Mouse (Mus musculus) embryonic facial prominence, embryonic 14.5 days (tissue): ENCODE data around the gene Cnr2. TPM values are rescaled to one million over a fixed set of nuclear protein-coding genes. Genes with fewer than 3 reads are reported as not detected.

ENCODE experiments used
- ATAC-seq: fragments of 200-750 bp; cut with Nextera tagmentation; 2 replicates; pipeline ENCODE4 v1.8.0; 2017; ENCODE audit warnings: low read depth, moderate number of reproducible peaks, moderate TSS enrichment
- DNase-seq: peaks from one replicate; pipeline ENCODE4 v3.0.0-alpha.2; 2015; ENCODE audit warnings: low spot score
- H3K27ac ChIP-seq: fragments of 300-500 bp; sonication (generic); replicated peaks from 2 replicates; pipeline ENCODE4 v1.5.1; 2014; ENCODE audit warnings: low read depth, mild to moderate bottlenecking, low read length, moderate library complexity
- H3K27me3 ChIP-seq: fragments of 300-500 bp; sonication (generic); replicated peaks from 2 replicates; pipeline ENCODE4 v1.6.1; 2014; ENCODE audit warnings: low read length; ENCODE audit not compliant: control insufficient read depth, insufficient read depth
- H3K36me3 ChIP-seq: fragments of 300-500 bp; sonication (generic); 2 replicates; pipeline ENCODE4 v1.6.1; 2014; ENCODE audit warnings: low read length, mixed read lengths; ENCODE audit not compliant: control insufficient read depth, insufficient read depth
- H3K4me1 ChIP-seq: fragments of 300-500 bp; sonication (generic); 2 replicates; pipeline ENCODE4 v1.6.1; 2014; ENCODE audit warnings: antibody characterized with exemption, low read length; ENCODE audit not compliant: control insufficient read depth, insufficient read depth
- H3K4me2 ChIP-seq: fragments of 300-500 bp; sonication (generic); 2 replicates; pipeline ENCODE4 v1.6.1; 2014; ENCODE audit warnings: low read depth, mild to moderate bottlenecking, low read length, moderate library complexity, mixed read lengths
- H3K4me3 ChIP-seq: fragments of 300-500 bp; sonication (generic); 2 replicates; pipeline ENCODE4 v1.5.1; 2014; ENCODE audit warnings: low read depth, mild to moderate bottlenecking, low read length
- H3K9ac ChIP-seq: fragments of 300-500 bp; sonication (generic); 2 replicates; pipeline ENCODE4 v1.6.1; 2014; ENCODE audit warnings: low read depth, mild to moderate bottlenecking, low read length, moderate library complexity, mixed read lengths
- H3K9me3 ChIP-seq: fragments of 300-500 bp; sonication (generic); 2 replicates; pipeline ENCODE4 v1.6.1; 2016; ENCODE audit warnings: low read length; ENCODE audit not compliant: control insufficient read depth
- WGBS: fragments of 180-500 bp; shearing (Covaris S2); extraction: QIAGEN DNeasy Blood & Tissue Kit; methylation state at CpG from one replicate; pipeline ENCODE4 v1.1.7; 2014; 5-methylcytosine and 5-hydroxymethylcytosine counted together
- polyA plus RNA-seq: library from polyadenylated mRNA; unstranded; fragments of >200 nt; fragmentation: Nextera tagmentation; extraction: Ambion mirVana; gene quantifications from 2 replicates; pipeline ENCODE4 v1.2.1, GENCODE M21; 2014

The Cnr2 gene
- polyA plus RNA-seq, result 0.69 and 1.1 TPM in 2 replicates

DNA sequence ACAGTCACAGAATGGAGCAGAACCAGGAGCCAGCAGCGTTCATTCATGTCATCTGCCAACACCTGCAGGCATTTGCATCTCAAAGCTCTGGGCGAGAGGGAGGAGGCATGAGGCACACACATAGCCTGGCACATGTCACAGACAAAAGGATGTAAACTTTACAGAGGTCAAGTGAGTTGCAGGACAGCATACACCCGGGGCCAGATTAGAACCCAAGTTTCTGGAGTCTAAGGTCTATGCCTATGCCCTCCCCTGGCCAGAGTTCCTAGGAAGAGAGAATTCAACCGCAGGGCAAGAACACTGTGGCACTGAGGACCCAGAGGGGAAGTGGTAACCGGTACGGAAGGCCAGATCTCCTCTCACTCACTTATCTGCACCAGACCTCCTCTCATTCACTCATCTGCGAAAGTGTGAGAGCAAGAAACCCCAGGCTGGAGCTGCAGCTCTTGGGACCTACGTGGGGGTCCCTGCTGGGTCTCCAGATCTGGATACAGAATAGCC is at the start of gene Cnr2:
Cnr2 (plus strand) TSS at position 324 of the 501 bp plus-strand sequence.
- ATAC-seq (no peak), DNase-seq (no peak)
- H3K36me3 ChIP-seq, result no peaks in the 10 kb centered on the region
- H3K9me3 ChIP-seq, result no peaks in the 10 kb centered on the region
- no peaks in the 10 kb centered on the region for H3K27me3 ChIP-seq
- no peak within 1 kb of the TSS for H3K4me3 ChIP-seq
- no peak within 1 kb of the TSS for H3K4me2 ChIP-seq
- no peaks in the 10 kb centered on the region for H3K4me1 ChIP-seq
- H3K27ac ChIP-seq, result no peak within 1 kb of the TSS
- WGBS, result 59% methylated on average over 8 of the region's 8 CpGs
- no peak within 1 kb of the TSS for H3K9ac ChIP-seq

DNA sequence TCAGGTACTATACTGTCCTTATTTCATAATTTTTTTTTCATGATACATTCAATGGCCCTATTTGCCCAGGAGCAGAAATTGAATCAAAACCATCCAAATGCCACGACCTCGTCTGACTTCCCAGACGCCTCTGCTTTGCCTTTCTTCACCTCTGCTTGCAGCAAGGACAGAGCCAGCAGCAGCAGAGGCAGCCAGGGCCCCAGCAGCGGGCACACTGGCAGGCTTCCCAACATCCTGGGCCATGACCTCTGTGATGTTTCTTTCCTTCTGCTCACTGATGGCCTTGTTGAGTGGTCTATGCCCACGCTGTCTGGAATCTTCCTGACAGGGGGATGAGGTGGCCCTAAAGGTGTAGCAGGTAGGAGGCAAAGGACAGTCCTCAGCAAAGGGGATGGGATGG is 47.6 kb upstream of the Cnr2 start:
- 55% methylated on average over 5 of the region's 5 CpGs for WGBS
- no peak for DNase-seq
- H3K9me3 ChIP-seq, result no peaks in the 10 kb centered on the region

DNA sequence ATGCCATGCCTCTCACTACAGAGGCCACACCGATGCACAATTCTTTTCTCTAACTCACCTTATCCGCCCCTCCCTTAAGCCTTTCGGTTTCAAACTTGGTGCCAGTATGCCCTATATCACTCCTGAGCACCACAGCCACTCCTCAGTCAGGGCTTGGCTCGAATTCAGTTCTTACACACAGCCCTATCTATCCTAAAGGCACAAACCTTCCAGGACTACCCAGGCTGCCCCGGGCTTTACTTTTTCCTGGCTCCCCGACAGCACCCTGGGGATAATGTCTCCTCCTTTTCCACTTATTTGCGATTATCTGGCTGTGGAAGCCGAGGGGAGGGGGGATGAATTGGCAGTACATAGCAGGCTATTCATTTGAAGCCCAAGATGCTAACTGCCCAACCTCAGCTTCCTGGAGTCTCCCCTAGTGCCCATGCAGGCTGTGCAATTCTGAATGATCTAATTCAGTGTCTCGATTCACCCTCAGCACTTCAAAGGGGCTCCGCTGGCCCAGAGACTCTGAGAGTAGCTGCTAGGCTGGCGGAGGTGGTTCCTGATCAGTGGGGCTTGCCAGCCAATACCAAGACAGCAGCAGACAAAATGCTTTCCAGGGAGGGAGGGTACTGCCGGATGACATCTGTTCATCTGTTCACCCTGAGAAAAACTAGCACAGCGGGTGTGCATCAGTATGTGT is 44.6 kb upstream of the Cnr2 start:
- ATAC-seq (peak; percentile 30; the same call in 1 of the 2 replicates), DNase-seq (peak; percentile 81)
- H3K4me3 ChIP-seq, result no peak overlapping the region
- H3K4me1 ChIP-seq, result peaks cover 10% of the 10 kb centered on the region
- no peaks in the 10 kb centered on the region for H3K27me3 ChIP-seq
- H3K27ac ChIP-seq, result peak overlapping the region; percentile 34; the same call in 1 of the 2 replicates
- no peak overlapping the region for H3K9ac ChIP-seq
- peak overlapping the region; percentile 13 for H3K4me2 ChIP-seq
- H3K36me3 ChIP-seq, result no peaks in the 10 kb centered on the region
- no peaks in the 10 kb centered on the region for H3K9me3 ChIP-seq
- 26% methylated on average over 13 of the region's 13 CpGs for WGBS

More for the DNA sequence above, 47.6 kb upstream of the Cnr2 start:
- Histone ChIP-seq H3K4me3 (no peak overlapping the region), H3K4me1 (0 out of 2 replicates have a peak, but pooled peaks cover 3% of the 10 kb centered on the region), H3K27me3 (no peaks in the 10 kb centered on the region), H3K36me3 (no peaks in the 10 kb centered on the region), H3K4me2 (no peak overlapping the region), H3K9ac (no peak overlapping the region), H3K27ac (no peak overlapping the region)
- ATAC-seq, result no peak

DNA sequence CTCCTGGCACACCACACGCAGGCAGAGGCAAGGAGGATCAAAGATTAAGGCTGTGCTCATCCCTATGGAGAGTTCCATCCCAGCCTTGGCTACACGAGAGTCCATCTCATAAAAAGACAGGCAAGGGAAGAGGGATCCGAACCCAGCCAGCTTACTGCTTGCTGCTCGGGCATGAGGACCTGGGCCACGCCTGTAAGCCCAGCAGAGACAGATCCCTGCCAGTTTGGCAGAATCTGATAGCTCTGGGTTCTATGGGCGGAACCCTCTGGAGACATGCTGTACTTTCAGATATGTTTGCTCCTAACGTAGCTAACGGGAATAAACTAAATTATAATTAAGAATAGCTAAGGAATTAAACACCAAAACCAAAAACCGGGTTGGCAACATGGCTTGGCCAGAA is 43.3 kb upstream of the Cnr2 start:
- Histone ChIP-seq H3K9me3 (no peaks in the 10 kb centered on the region), H3K4me2 (no peak overlapping the region)

DNA sequence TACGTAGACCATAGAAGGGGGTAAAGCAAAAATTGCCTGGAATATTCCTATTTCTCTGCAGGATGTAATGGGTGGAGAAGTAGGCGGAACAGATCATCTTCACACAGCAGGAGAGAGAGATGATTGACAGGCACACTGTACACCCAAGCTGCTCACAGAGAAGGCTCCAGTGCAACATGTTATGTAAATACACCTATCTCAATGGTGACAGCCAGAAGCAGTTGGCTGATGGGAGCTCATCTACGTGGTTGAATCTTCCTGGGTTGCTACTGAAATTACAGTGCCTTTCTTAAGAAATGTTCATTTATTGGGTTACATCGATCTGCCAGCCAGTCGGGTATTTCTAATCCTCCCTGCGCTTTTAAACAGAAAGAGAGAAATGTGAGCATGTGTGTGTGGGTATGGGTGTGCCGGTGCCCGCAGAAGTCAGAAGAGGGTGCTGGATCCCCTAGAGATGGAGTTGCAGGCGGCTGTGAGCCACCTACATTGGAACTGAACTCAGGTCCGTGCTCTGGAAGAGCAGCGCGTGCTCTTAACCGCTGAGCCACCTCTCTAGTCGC is 41.1 kb upstream of the Cnr2 start:
- DNase-seq, result no peak
- Histone ChIP-seq H3K9ac (no peak overlapping the region), H3K36me3 (no peaks in the 10 kb centered on the region), H3K4me1 (peaks cover 21% of the 10 kb centered on the region), H3K27ac (peak overlapping the region; percentile 97), H3K27me3 (no peaks in the 10 kb centered on the region), H3K4me3 (no peak overlapping the region), H3K9me3 (no peaks in the 10 kb centered on the region), H3K4me2 (peak overlapping the region; percentile 96)
- WGBS, result 88% methylated on average over 14 of the region's 14 CpGs
- no peak for ATAC-seq

More for the DNA sequence above, 43.3 kb upstream of the Cnr2 start:
- Histone ChIP-seq H3K27ac (no peak overlapping the region), H3K4me3 (no peak overlapping the region), H3K4me1 (peaks cover 10% of the 10 kb centered on the region), H3K27me3 (no peaks in the 10 kb centered on the region), H3K36me3 (no peaks in the 10 kb centered on the region), H3K9ac (no peak overlapping the region)
- no peak for ATAC-seq
- WGBS, result 77% methylated on average over 9 of the region's 9 CpGs
- DNase-seq, result no peak

DNA sequence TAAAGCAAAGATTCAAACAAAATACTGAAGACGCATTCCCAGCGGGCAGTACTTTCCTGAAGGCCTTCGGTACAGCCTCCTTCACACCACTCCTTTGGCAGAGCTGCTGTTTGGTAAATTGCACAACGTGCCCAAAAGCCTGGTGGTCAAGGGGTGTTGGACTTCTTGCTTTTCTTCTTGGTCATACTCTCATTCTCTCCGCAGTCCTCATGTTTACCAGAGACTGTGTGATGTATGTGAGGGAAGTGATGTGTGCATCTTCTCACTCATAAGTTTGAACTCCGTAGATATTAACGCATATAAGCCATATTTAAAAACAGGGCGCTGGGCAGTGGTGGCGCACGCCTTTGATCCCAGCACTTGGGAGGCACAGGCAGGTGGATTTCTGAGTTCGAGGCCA is 40.6 kb upstream of the Cnr2 start:
- H3K27me3 ChIP-seq, result no peaks in the 10 kb centered on the region
- H3K9me3 ChIP-seq, result no peaks in the 10 kb centered on the region
- peak overlapping the region; percentile 92; the same call in 1 of the 2 replicates for H3K4me3 ChIP-seq
- H3K27ac ChIP-seq, result peak overlapping the region; percentile 97
- 71% methylated on average over 11 of the region's 11 CpGs for WGBS
- H3K36me3 ChIP-seq, result peaks cover 2% of the 10 kb centered on the region; the same call in 1 of the 2 replicates
- peak overlapping the region; percentile 98 for H3K9ac ChIP-seq
- DNase-seq, result no peak
- ATAC-seq, result no peak
- H3K4me1 ChIP-seq, result peaks cover 26% of the 10 kb centered on the region
- peak overlapping the region; percentile 96 for H3K4me2 ChIP-seq

DNA sequence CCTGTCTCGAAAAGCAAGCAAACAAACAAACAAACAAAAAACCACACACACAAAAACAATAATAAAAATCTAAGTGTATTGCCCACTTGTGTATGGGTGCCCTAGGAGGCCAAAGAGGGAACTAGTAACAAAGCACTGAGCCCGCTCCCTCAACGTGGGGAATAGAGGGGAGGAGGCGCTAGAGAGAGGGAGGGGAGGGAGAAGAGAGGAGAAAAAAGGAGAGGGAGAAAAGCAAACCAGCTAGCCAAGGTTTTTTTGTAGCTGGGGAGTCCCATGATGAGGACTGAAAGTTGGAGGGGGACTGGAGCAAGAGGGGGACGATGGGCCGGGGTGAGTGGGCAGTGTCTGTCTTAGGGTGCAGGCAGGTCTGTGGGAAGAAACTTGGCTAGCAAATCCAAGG is 40.1 kb upstream of the Cnr2 start:
- Histone ChIP-seq H3K36me3 (peaks cover 6% of the 10 kb centered on the region; the same call in 1 of the 2 replicates), H3K9me3 (no peaks in the 10 kb centered on the region), H3K4me2 (peak overlapping the region; percentile 96), H3K27ac (peak overlapping the region; percentile 97), H3K4me1 (peaks cover 29% of the 10 kb centered on the region), H3K9ac (peak overlapping the region; percentile 98), H3K27me3 (no peaks in the 10 kb centered on the region), H3K4me3 (peak overlapping the region; percentile 92)
- ATAC-seq, result peak; percentile 6; the same call in 1 of the 2 replicates
- WGBS, result 5% methylated on average over 6 of the region's 6 CpGs
- DNase-seq, result peak; percentile 78

DNA sequence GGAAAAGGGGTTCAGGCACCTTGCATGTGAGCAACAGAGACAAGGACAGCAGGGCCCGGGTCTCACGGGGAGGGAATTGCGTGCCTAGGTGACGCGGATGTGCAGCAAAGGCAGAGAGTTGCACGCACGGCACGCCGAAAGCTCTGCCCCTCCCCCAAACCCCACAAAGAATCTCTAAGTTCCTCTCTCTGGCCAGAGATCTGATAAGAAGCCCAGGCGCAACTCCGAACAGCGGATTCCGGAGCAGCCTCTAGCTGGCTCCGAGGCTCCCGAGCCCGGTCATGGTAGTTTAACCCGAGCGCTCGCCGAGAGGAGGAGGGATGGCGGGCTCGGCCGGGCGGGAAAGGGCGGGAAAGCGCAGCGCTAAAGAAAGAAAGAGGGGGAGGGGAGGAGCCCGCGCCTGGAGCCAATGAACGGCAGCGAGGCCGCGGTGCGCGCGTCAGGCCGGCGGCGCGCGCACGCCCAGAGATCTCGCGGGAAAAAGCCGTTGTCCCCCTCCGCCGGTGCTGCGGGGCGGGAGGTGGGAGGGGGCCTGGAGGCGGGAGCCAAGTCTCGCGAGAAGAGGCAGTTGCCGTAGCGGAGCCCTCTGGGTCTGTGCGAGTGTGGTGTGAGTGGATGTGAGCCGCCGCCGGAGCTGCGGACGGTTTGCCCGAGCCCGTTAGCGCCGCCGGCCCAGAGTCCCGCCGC is 39.5 kb upstream of the Cnr2 start, which contains the start of gene Srsf10:
Srsf10 (plus strand) TSS at position 212 of the 687 bp plus-strand sequence.
- Histone ChIP-seq H3K9me3 (no peaks in the 10 kb centered on the region), H3K4me2 (peak within 1 kb of the TSS; percentile 96), H3K4me3 (peak within 1 kb of the TSS; percentile 92), H3K27ac (peak within 1 kb of the TSS; percentile 97), H3K27me3 (no peaks in the 10 kb centered on the region), H3K4me1 (peaks cover 32% of the 10 kb centered on the region), H3K36me3 (peaks cover 8% of the 10 kb centered on the region; the same call in 1 of the 2 replicates), H3K9ac (peak within 1 kb of the TSS; percentile 98)
- ATAC-seq (peak; percentile 95), DNase-seq (peak; percentile 99)
- under 1% methylated on average over 33 of the region's 67 CpGs for WGBS
